Mouse (Mus musculus) spleen, adult 2 months (tissue): ENCODE data around the gene Uba5. TPM values are rescaled to one million over a fixed set of nuclear protein-coding genes. Genes with fewer than 3 reads are reported as not detected.

ENCODE experiments used
- DNase-seq, 2 experiments: peaks; one replicate each; pipeline versions ENCODE4 v3.0.0 to v3.0.0-alpha.2; 2012 to 2021; ENCODE audit warnings: low spot score in 2 of 2, low read depth in 1 of 2
- H3K27ac ChIP-seq: fragments of 200-500 bp; 2 replicates; pipeline ENCODE4 v1.5.1; 2012; ENCODE audit warnings: low read length, inconsistent platforms; ENCODE audit not compliant: insufficient read depth
- H3K27me3 ChIP-seq: fragments of 200-500 bp; 2 replicates; pipeline ENCODE4 v1.6.1; 2012; ENCODE audit warnings: mild to moderate bottlenecking, moderate library complexity, low read length, inconsistent platforms; ENCODE audit not compliant: control insufficient read depth, insufficient read depth
- H3K36me3 ChIP-seq: fragments of 200-500 bp; 2 replicates; pipeline ENCODE4 v1.6.1; 2012; ENCODE audit warnings: mild to moderate bottlenecking, low read length, inconsistent platforms; ENCODE audit not compliant: control insufficient read depth, insufficient read depth
- H3K4me1 ChIP-seq: fragments of 200-500 bp; 2 replicates; pipeline ENCODE4 v1.6.1; 2011; ENCODE audit warnings: inconsistent platforms; ENCODE audit not compliant: control insufficient read depth, insufficient read depth, insufficient read length
- H3K4me3 ChIP-seq: fragments of 200-500 bp; 2 replicates; pipeline ENCODE4 v1.5.1; 2011; ENCODE audit warnings: mild to moderate bottlenecking, inconsistent platforms; ENCODE audit not compliant: insufficient read depth, insufficient read length; ENCODE audit errors: extremely low read depth
- CTCF ChIP-seq: fragments of 200-500 bp; IDR thresholded peaks from 2 replicates; pipeline ENCODE4 v1.5.1; 2011; ENCODE audit warnings: mild to moderate bottlenecking, inconsistent platforms; ENCODE audit not compliant: insufficient read depth, insufficient read length, insufficient replicate concordance; ENCODE audit errors: extremely low read depth
- POLR2A ChIP-seq: fragments of 200-500 bp; IDR thresholded peaks from 2 replicates; pipeline ENCODE4 v1.6.1; 2011; ENCODE audit warnings: low read depth, low read length, inconsistent platforms
- WGBS: fragments of 180-500 bp; shearing (Covaris S2); methylation state at CpG from one replicate; pipeline ENCODE4 v1.1.7; 2018; 5-methylcytosine and 5-hydroxymethylcytosine counted together
- polyA plus RNA-seq: library from polyadenylated mRNA; depleted of rRNA; stranded (reverse); fragments of >200 nt; gene quantifications from 2 replicates; pipeline ENCODE4 v1.2.3, GENCODE M21; 2012; rRNA removed

Uba5 gene
- 9.4 and 10.2 TPM in 2 replicates for polyA plus RNA-seq

- DNase-seq: peak in 1 of 2 experiments; percentile 54
- Histone ChIP-seq H3K36me3 (peaks cover 5% of the 10 kb centered on the region), H3K4me3 (peak within 1 kb of the TSS; percentile 97), H3K4me1 (no peaks in the 10 kb centered on the region), H3K27ac (peak within 1 kb of the TSS; percentile 46), H3K27me3 (no peaks in the 10 kb centered on the region)
- under 1% methylated on average over 56 of the region's 59 CpGs for whole genome bisulfite sequencing
- TF ChIP-seq POLR2A (peak; percentile 28; the same call in 1 of the 2 replicates), CTCF (no peak)
Measured at GRCm38 (mm10) chr9:104062430-104063243, at the start of gene Uba5. Gene Uba5, minus strand, starts transcription at chr9:104063134.

- no peaks in the 10 kb centered on the region for H3K36me3 ChIP-seq
- H3K27ac ChIP-seq: no peak overlapping the region
- H3K4me3 ChIP-seq: no peak overlapping the region
- no peaks in the 10 kb centered on the region for H3K4me1 ChIP-seq
- WGBS: 95% methylated on average over 5 of the region's 5 CpGs
- no peak for DNase-seq
- H3K27me3 ChIP-seq: no peaks in the 10 kb centered on the region
- TF ChIP-seq POLR2A: no peak
- TF ChIP-seq CTCF: no peak
Measured at GRCm38 (mm10) chr9:104109151-104109550, 46.2 kb upstream of the Uba5 start.

GRCm38 (mm10) chr9:104108571-104109143 is 45.7 kb upstream of the Uba5 start:
- WGBS: 94% methylated on average over 2 of the region's 2 CpGs
- Histone ChIP-seq H3K4me1 (no peaks in the 10 kb centered on the region), H3K4me3 (no peak overlapping the region), H3K27me3 (no peaks in the 10 kb centered on the region), H3K36me3 (no peaks in the 10 kb centered on the region), H3K27ac (no peak overlapping the region)
- DNase-seq: no peak
- TF ChIP-seq POLR2A (no peak), CTCF (no peak)

- no peaks in the 10 kb centered on the region for H3K4me1 ChIP-seq
- TF ChIP-seq CTCF (no peak), POLR2A (no peak)
- WGBS: 89% methylated on average over 6 of the region's 6 CpGs
- no peak overlapping the region for H3K27ac ChIP-seq
- no peaks in the 10 kb centered on the region for H3K36me3 ChIP-seq
- no peak overlapping the region for H3K4me3 ChIP-seq
- no peak for DNase-seq
- H3K27me3 ChIP-seq: no peaks in the 10 kb centered on the region
Measured at GRCm38 (mm10) chr9:104107482-104107881, 44.5 kb upstream of the Uba5 start.

- H3K4me1 ChIP-seq: no peaks in the 10 kb centered on the region
- no peak overlapping the region for H3K4me3 ChIP-seq
- WGBS: 89% methylated on average over 9 of the region's 9 CpGs
- TF ChIP-seq POLR2A (no peak), CTCF (no peak)
- no peaks in the 10 kb centered on the region for H3K27me3 ChIP-seq
- no peak overlapping the region for H3K27ac ChIP-seq
- no peaks in the 10 kb centered on the region for H3K36me3 ChIP-seq
- DNase-seq: no peak
Measured at GRCm38 (mm10) chr9:104106930-104107329, 44.0 kb upstream of the Uba5 start.

GRCm38 (mm10) chr9:104104986-104105385 is 42.1 kb upstream of the Uba5 start:
- H3K27ac ChIP-seq: no peak overlapping the region
- no peaks in the 10 kb centered on the region for H3K36me3 ChIP-seq
- H3K4me3 ChIP-seq: no peak overlapping the region
- H3K4me1 ChIP-seq: no peaks in the 10 kb centered on the region
- DNase-seq: no peak
- 93% methylated on average over 2 of the region's 2 CpGs for WGBS
- TF ChIP-seq POLR2A: no peak
- TF ChIP-seq CTCF: no peak
- no peaks in the 10 kb centered on the region for H3K27me3 ChIP-seq

- Histone ChIP-seq H3K4me3 (no peak overlapping the region), H3K36me3 (no peaks in the 10 kb centered on the region), H3K27ac (no peak overlapping the region), H3K4me1 (no peaks in the 10 kb centered on the region), H3K27me3 (no peaks in the 10 kb centered on the region)
- no peak for DNase-seq
- TF ChIP-seq CTCF: no peak
- no peak for TF ChIP-seq POLR2A
- WGBS: 68% methylated on average over 2 of the region's 2 CpGs
Measured at GRCm38 (mm10) chr9:104102901-104103300, 40.0 kb upstream of the Uba5 start.
